Mouse (Mus musculus) megakaryocyte-erythroid progenitor cell, adult 5-6 weeks (primary cell): Measurements from ENCODE around the gene Umad1. TPM values are rescaled to one million over a fixed set of nuclear protein-coding genes. Genes with fewer than 3 reads are reported as not detected.
A peak's percentile ranks its signal among the peaks of the same experiment; 100 is the strongest.
"Not testable (repeated sequence)": the region's sequence is repeated elsewhere in the genome, so short reads cannot be mapped to it uniquely, and the experiment has no call there.

Source experiments
- ATAC-seq: replicated peaks from 2 replicates; pipeline ENCODE4 v1.8.0; 2016; ENCODE audit warnings: mild to moderate bottlenecking, inconsistent platforms; ENCODE audit not compliant: severe bottlenecking, poor library complexity, low FRiP score, low TSS enrichment
- total RNA-seq, 2 experiments: library from RNA; stranded (forward) in 1 of 2; stranded (reverse) in 1 of 2; fragments of 200-1000, 215-1000 nt in 1 of 2; fragments of >200 nt in 1 of 2; fragmentation: Nextera tagmentation in 1 of 2; gene quantifications; 2 replicates each; pipeline ENCODE4 v1.2.3; 2014 to 2017

Gene Umad1
- total RNA-seq, 2 experiments from 2014 or later: 3.9 to 28.3 TPM

DNA sequence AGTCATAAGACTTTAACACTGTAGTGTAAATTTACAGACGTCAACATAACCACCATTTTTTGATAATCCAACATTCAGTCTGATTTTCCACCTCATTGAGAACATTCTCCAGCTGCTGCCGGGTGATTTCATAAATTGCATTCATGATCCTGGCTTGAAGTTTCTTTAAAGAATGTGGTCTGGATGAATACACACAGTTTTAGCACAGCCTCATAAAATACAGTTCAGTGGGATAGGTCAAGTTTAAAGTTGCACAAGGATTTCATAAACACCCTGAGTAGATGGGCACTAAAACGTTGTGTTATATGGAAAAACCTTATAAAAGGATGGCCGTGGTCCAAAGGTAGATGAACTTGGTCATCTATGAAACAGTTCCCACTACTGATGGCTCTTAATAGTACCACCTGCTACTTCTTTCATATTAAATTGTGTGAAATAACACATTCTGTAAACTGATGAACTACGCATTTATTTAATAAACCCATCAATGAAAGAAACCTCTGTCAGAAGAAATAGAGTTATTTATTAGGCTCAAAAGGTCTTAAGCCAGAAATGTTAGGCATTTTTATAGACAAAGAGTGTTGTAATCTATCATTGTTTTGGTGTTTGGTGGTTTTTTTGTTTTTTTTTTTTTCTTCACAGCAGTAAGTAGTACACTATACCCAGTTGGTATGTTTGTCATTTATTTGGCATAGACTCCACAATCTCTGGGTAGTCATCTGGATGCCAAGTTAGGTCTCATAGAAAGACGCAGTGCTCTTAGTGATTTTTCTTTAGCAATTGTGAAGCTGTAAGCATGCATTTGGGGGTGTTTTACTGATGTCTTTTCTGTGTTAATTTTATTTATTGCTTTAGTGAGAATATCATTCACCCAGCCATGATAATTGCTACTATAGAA is 49.0 kb downstream of the Umad1 start:
- ATAC-seq: no peak

- ATAC-seq: no peak
Observed at GRCm38 (mm10) chr6:8312554-8312953, 53.5 kb downstream of the Umad1 start.

DNA sequence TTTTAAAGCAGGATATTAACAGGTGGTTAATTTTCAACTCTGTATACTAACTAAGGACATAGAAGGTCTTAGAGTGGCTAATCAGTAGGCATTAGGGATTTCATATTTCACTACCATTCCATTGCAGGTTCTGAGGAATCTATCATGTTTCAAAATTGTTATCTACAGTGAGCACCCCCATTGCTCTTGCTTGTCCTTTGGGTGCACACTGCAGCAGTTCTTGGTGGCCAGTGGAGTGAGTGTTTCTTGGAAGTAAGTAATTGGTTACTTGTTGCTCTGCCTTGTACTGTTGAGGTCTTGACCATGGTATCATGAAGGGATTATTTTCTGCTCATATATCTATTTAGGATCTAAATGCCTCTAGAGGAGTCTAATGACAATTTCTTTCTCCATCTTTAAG is 57.1 kb downstream of the Umad1 start:
- ATAC-seq: no peak

GRCm38 (mm10) chr6:8319591-8319990 is 60.5 kb downstream of the Umad1 start:
- no peak for ATAC-seq

- not testable (repeated sequence) for ATAC-seq
Observed at GRCm38 (mm10) chr6:8331496-8331895, 72.4 kb downstream of the Umad1 start.

GRCm38 (mm10) chr6:8333380-8333779 is 74.3 kb downstream of the Umad1 start:
- ATAC-seq: no peak

- no peak for ATAC-seq
Observed at GRCm38 (mm10) chr6:8336487-8337390, 77.7 kb downstream of the Umad1 start.

DNA sequence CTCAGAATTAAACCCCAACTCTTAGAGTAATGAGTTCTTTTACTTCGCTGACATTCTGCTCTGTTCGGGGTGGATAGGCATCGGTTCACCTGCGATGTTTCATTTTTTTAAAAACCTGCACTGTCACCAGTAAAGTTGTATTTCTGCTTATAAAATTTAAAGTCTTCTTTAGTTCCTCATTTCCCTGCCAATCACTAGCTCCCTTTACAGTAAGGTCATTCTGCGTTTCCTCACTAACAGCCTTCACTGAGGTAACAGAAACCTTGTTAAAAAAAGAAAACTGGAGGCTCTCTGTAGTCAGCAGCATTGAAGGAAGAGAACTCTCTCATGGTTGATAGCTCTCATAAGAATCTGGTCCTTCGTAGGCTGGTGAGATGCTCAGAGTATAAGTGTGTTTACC is 80.4 kb downstream of the Umad1 start:
- no peak for ATAC-seq

- ATAC-seq: peak; percentile 77
Observed at GRCm38 (mm10) chr6:8343271-8343670, 84.2 kb downstream of the Umad1 start.

GRCm38 (mm10) chr6:8345219-8345856 is 86.2 kb downstream of the Umad1 start:
- peak; percentile 96 for ATAC-seq

GRCm38 (mm10) chr6:8347154-8347553 is 88.1 kb downstream of the Umad1 start:
- no peak for ATAC-seq

DNA sequence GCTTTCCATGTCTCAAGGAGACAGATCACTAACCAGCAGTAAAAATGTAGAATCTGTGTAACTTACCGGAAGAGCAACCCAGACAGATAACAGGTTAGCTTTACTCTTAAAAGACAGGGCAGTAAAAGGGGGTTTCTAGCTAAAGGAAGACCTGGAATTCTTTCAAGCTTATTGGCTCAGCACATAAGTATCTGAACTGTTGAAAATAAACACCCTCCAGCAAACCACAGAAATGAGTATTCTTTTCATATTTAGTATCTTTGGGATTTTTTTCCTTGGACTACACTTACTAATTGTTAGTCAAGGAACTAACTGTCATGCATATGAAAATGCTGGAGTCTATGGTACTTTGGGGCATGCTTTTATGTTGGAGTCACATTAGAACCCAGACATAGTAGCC is 89.3 kb downstream of the Umad1 start:
- no peak for ATAC-seq

DNA sequence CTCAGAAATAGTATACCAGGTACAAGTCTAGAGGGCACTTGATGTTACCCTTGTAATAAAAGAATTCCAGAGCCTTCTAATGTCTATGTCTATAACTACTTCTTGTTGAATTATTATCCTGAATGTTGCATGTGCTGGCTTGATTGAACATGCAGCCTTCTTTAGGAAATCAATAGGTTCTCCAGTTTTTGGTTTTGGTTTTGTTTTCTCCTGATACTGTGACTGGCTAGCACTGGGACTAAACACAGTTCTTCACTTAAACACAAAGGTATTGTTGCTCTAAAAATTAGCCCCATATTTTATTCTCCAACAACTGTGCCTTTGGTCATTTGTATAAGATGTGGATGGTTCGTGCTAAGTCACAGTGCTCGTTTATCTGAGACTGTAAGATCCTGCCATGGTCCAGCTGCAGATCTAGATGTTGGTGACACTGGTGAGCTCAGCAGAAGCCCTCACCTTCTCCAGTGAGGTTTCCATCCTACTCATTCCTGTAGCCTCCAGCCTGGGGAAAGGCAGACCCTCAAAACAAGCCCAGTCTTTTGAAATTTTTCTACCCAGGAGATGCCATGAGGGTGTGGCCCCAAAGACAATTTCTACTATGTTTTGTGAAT is 90.1 kb downstream of the Umad1 start:
- peak; percentile 60 for ATAC-seq

GRCm38 (mm10) chr6:8351507-8351906 is 92.4 kb downstream of the Umad1 start:
- no peak for ATAC-seq

DNA sequence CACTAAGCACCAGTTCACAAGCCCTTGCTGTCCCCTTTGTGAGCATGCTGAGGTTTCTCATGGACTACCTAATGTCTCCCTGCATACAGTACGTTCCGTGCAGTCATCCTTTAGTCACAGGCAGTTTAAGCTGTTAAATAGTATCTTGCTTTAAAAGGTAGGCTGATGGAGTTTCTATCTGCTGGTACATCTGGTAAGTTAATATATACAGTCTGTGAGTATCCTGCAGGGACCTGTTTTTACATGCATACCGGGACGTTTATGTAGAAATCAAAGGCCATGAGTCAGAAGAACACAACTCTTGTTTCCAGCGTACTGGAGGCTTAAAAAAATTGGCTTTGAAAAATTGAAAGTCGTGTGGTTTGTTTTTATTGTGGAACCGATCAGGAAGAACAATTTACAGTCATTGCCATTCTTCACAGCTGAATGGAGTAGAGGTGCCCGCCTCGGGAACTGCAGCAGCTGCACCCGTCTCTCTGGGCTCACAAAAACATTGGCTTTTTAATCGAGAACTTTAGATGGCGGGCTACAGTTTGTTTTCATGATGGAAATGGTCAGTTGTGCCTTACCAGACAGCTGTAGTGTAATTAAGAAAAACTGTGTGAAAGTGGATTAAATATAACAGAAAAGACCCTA is 93.6 kb downstream of the Umad1 start:
- ATAC-seq: no peak

GRCm38 (mm10) chr6:8353461-8353860 is 94.4 kb downstream of the Umad1 start:
- ATAC-seq: no peak

DNA sequence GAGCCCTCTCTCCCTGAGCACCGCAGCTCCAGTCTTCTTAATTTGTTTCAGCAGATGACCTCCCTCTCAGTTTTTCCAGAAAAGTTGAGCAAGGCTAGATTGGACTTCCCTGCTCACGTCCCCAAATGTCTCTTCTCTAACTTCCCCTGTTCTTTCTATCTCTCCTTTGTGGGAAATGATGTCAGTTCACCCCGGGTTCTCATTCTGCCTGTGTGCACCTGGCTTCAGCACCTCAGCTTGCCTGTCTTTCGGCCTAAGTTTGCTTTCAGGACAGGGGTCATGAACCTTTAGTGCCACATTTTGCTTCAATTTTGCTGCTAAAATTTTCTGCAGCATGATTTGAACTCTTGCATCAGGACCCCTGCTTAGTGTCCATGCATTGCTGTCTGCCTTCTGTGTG is 95.8 kb downstream of the Umad1 start:
- no peak for ATAC-seq

- ATAC-seq: no peak
Observed at GRCm38 (mm10) chr6:8358232-8358631, 99.1 kb downstream of the Umad1 start.

DNA sequence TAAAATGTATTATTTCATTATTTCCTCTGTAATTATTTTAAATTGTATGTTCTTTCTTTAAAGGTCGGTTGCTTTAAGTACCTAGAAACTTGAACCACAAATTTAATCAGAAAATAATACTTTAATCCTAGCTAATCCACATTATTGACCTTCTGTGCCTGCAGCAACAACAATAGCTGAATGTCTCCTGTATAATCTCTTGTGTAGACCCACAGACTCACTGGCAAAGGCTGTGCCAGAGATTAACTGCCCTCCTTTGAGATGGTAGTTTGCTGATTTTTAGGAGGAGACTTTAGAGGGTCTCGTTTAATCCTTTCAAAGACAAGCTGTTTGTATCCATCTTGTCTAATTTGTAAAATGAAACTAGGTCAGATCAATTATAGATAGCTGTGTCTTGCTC is 99.7 kb downstream of the Umad1 start:
- no peak for ATAC-seq
